Mouse (Mus musculus) cerebellum, adult (tissue): ENCODE measurements around the gene Krba1.

Experiments used
- ATAC-seq: cut with Nextera tagmentation; 2 replicates; pipeline ENCODE4 v1.9.2; 2017; ENCODE audit warnings: mild to moderate bottlenecking, moderate library complexity, mixed read lengths; ENCODE audit not compliant: insufficient number of reproducible peaks, low FRiP score, low TSS enrichment

Krba1 gene

DNA sequence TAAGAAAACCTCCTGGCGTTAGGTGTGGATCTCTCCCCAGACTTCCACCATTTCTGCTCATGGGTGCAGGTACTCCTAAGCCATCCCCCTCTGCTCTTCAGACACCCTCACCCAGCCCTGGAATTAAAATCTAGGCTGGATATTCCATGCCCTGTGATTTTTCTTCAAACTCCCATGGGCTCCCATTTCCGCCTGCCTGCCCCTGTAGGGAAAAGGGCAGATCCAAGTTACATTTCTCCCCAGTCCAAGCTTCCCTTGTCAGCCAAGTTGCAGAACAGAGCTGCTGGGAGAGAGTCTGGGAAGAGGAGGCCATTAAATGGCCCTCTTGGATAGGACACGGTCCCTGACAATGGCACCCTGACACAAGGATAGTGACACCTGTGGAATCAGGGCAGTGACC, 50.9 kb downstream of the Krba1 start:
- no peak for ATAC-seq

DNA sequence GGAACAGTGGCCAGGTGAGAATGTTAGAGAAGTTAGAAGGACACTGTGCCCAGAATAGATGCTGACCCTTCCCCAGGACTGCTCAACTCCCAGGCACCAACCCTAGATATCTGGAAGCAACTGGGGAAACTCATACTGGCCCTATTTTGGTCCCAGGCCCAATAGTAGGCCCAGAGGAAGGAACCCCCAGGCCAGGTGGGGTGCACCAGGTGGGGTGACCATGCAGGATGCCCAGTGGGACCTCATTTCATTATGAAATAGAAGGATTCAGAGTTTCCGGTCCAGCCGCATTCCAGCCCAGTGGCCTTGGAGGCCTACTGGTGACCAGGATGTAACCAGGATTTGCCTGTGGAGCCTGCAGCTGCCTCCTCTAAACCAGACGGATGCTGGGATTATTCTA, 51.5 kb downstream of the Krba1 start:
- no peak for ATAC-seq

DNA sequence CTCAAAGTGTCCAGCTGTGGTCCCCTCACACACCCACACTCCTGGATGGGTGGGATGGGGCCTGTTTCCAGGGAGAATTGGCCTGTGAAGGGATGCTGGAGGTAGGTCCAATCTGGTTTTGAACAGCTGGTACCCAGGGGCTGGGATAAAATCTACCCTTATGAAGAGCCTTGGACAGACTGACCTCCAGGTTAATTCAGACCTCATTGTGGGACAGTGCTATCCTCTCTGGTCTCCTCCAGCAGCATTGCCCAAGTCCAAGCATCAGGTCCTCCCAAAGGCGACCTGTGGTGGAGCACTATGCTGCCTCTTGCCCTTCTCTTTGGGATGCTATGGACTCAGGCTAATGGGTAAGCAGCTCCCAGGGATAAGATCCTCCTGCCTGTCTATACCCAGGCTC, 52.5 kb downstream of the Krba1 start, which contains the start of gene Sspo:
TSS of gene Sspo (plus strand) at position 301 of the 400 bp plus-strand sequence.
- no peak for ATAC-seq

DNA sequence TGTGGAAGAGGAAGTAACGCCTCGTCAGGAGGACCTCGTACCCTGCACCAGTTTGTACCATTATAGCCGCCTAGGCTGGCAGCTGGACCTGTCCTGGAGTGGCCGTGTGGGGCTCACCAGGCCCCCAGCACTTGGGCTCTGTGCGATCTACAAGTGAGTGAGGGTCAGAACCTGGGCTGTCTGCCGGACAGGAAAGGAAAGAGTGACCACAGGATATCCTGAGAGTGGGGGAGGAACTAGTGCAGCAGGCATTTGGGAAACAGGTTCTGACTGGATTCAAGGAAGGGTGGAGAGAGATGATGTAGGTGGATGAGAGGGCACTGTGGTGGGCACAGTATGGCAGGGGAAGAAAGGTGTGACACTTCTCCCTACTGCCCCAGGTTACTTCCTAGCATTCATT, 53.1 kb downstream of the Krba1 start:
- no peak for ATAC-seq

DNA sequence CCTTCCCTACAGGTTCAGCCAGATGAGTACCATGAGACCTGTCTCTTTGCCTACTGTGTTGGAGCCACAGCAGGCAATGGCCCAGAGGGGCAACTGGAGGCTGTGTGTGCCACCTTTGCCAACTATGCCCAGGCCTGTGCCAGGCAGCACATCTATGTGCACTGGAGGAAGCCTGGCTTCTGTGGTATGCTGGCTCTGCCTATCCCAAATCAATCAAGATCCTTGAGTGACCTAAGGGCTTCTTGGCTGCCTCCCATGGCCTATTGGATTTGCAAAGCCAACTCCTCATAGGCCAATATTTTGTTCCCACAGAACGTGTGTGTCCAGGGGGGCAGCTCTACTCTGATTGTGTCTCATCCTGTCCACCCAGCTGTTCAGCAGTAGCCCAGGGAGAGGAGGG, 56.8 kb downstream of the Krba1 start:
- no peak for ATAC-seq

DNA sequence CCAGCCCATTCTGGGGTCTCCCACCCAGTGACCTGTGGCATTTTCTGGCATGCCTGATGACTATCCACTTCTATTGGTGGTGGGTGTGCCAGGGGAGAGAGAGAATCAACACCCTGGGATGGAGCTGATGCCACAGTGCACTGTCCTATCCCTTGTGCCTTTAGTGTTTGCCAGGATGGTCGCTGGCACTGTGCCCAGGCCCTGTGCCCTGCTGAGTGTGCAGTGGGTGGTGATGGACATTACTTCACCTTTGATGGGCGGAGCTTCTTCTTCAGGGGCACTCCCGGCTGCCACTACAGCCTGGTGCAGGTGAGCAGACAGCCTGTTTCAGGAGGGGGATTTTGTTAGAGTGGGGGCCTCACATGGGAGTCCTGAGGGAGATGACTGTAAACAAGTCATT, 57.4 kb downstream of the Krba1 start:
- no peak for ATAC-seq

DNA sequence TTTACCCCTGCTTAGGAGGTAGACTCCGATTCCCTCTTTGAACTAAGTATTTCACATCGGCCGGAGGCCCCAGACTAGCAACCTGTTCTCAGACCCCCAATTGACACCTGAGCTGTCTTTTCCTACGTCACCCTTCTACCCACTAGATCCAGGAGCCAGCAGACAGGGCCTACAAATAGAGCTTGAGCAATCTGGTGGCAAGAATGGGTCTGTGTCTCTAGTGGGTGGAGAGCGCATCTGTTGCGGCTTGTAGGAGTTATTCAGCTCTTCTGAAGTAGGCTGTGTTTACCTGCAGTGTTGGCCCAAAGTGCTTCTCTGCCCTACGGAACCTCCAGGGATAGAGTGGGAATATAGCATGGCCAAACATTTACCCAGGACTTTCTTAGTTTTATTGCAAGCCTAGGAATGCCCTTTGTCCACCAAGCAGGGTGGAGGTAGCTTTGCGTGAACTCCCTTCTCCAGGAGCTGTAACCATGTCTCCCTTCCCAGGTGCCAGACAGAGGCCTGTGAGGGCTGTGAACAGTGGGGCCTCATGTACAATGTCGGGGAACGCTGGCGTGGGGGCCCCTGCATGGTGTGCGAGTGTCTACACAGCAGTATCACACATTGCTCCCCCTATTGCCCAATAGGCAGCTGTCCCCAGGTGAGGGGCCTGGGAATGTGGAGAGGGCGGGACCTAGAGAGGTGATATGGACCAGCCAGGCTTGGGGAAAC, 69.7 kb downstream of the Krba1 start:
- no peak for ATAC-seq

DNA sequence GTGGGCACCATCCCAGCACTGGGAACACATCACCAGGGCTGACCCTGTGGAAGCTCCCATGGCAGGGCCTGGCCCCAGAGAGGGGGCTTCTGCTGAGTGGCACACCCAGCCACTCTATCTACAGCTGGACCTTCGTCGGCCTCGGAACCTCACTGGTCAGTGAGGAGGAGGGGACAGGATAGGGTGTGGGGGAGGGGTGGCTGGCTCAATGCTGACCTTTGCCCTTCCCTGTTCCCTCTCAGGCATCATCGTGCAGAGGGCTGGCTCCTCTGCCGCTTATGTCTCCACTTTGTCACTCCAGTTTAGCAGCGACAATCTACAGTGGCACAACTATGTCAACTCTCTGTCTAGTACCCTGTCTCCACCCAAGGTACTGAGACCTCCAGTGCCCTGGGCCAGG, 71.3 kb downstream of the Krba1 start:
- ATAC-seq, result 0 out of 2 replicates have a peak, but pooled peaks have one; percentile 23

DNA sequence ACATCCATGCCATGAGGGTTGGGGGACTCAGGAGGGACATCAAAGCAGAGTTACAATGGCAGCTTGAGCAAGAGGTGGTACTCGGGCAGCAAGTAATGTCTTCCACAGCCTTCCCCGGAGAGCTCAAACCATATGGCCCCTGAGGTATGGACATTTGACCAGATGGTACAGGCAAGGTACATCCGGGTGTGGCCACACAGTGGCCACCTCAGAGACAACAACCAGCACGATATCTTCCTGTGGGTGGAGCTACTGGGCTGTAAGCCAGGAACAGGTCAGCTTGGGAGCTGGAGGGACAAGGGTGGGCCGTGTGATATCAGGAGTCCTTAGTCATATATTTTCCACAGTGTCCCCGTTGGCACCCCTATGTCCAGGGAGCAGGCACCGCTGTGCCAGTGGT, 72.1 kb downstream of the Krba1 start:
- peak; percentile 59; the same call in 1 of the 2 replicates for ATAC-seq
